Mouse (Mus musculus) heart, adult 9 months (tissue): Measurements from ENCODE around the gene Tut4.

ENCODE experiments used
- DNase-seq, 2 experiments: peaks; one replicate each; pipeline ENCODE4 v3.0.0; 2022; ENCODE audit warnings: low spot score in 2 of 2

Tut4 gene

GRCm38 (mm10) chr4:108503023-108503422, 43.8 kb downstream of the Tut4 start:
- DNase-seq = no peak

- no peak for DNase-seq
Measured at GRCm38 (mm10) chr4:108539701-108540100, 80.5 kb downstream of the Tut4 start.

- DNase-seq = no peak
Measured at GRCm38 (mm10) chr4:108565026-108565425, 105.8 kb downstream of the Tut4 start.

GRCm38 (mm10) chr4:108572644-108573043, 113.4 kb downstream of the Tut4 start:
- no peak for DNase-seq

GRCm38 (mm10) chr4:108578840-108579742, 119.9 kb downstream of the Tut4 start, which contains the start of the genes Prpf38a and Orc1:
TSS of gene Prpf38a (minus strand) at chr4:108579336.
TSS of gene Orc1 (plus strand) at chr4:108579423.
- DNase-seq = peak; percentile 93 to 96

- DNase-seq = no peak
Measured at GRCm38 (mm10) chr4:108579743-108580411, 120.7 kb downstream of the Tut4 start.

GRCm38 (mm10) chr4:108593376-108593775, 134.2 kb downstream of the Tut4 start:
- no peak for DNase-seq

- DNase-seq = no peak
Measured at GRCm38 (mm10) chr4:108595785-108596184, 136.6 kb downstream of the Tut4 start.

GRCm38 (mm10) chr4:108598306-108598705, 139.1 kb downstream of the Tut4 start:
- no peak for DNase-seq

GRCm38 (mm10) chr4:108601870-108602269, 142.6 kb downstream of the Tut4 start:
- DNase-seq = no peak

- DNase-seq = no peak
Measured at GRCm38 (mm10) chr4:108608651-108609050, 149.4 kb downstream of the Tut4 start.
